Mouse (Mus musculus) limb, embryonic 10.5 days (tissue): ENCODE data around the gene Fmo2. TPM values are rescaled to one million over a fixed set of nuclear protein-coding genes. Genes with fewer than 3 reads are reported as not detected.

Experiments used
- DNase-seq: peaks from one replicate; pipeline ENCODE4 v3.0.0-alpha.2; 2017; ENCODE audit warnings: low spot score
- H3K27ac ChIP-seq: fragments of 300-500 bp; sonication (generic); 2 replicates; pipeline ENCODE4 v1.5.1; 2016; ENCODE audit warnings: mild to moderate bottlenecking
- H3K27me3 ChIP-seq: fragments of 300-500 bp; sonication (generic); 2 replicates; pipeline ENCODE4 v1.6.1; 2016; ENCODE audit warnings: low read depth, mild to moderate bottlenecking; ENCODE audit not compliant: poor library complexity, severe bottlenecking
- H3K36me3 ChIP-seq: fragments of 300-500 bp; sonication (generic); 2 replicates; pipeline ENCODE4 v1.6.1; 2016; ENCODE audit warnings: mild to moderate bottlenecking, moderate library complexity
- H3K4me1 ChIP-seq: fragments of 300-500 bp; sonication (generic); 2 replicates; pipeline ENCODE4 v1.6.1; 2016
- H3K4me3 ChIP-seq: fragments of 300-500 bp; sonication (generic); 2 replicates; pipeline ENCODE4 v1.5.1; 2016; ENCODE audit warnings: mild to moderate bottlenecking, moderate library complexity
- H3K9me3 ChIP-seq: fragments of 300-500 bp; sonication (generic); replicated peaks from 2 replicates; pipeline ENCODE4 v1.6.1; 2016; ENCODE audit warnings: mild to moderate bottlenecking
- WGBS: fragments of 180-500 bp; shearing (Covaris S2); methylation state at CpG from one replicate; pipeline ENCODE4 v1.1.7; 2016; 5-methylcytosine and 5-hydroxymethylcytosine counted together
- polyA plus RNA-seq: library from polyadenylated mRNA; unstranded; fragments of >200 nt; fragmentation: Nextera tagmentation; extraction: Ambion mirVana; gene quantifications from 2 replicates; pipeline ENCODE4 v1.2.1, GENCODE M21; 2016

Gene Fmo2
- polyA plus RNA-seq, 1 experiment from 2014 or later = 0.08 TPM

- H3K27me3 ChIP-seq = no peaks in the 10 kb centered on the region
- no peaks in the 10 kb centered on the region for H3K9me3 ChIP-seq
- no peak overlapping the region for H3K4me3 ChIP-seq
- no peak for DNase-seq
- no peak overlapping the region for H3K27ac ChIP-seq
- 94% methylated on average over 3 of the region's 3 CpGs for WGBS
- H3K4me1 ChIP-seq = no peaks in the 10 kb centered on the region
- no peaks in the 10 kb centered on the region for H3K36me3 ChIP-seq
Measured at GRCm38 (mm10) chr1:162929146-162929545, 30.6 kb upstream of the Fmo2 start.

- 56% methylated on average over 1 of the region's 1 CpGs for WGBS
- Histone ChIP-seq H3K27me3 (no peaks in the 10 kb centered on the region), H3K9me3 (no peaks in the 10 kb centered on the region), H3K36me3 (no peaks in the 10 kb centered on the region), H3K4me1 (no peaks in the 10 kb centered on the region), H3K27ac (no peak overlapping the region), H3K4me3 (no peak overlapping the region)
- DNase-seq = no peak
Measured at GRCm38 (mm10) chr1:162925121-162925520, 26.6 kb upstream of the Fmo2 start.

GRCm38 (mm10) chr1:162916661-162917060 is 18.1 kb upstream of the Fmo2 start:
- Histone ChIP-seq H3K9me3 (no peaks in the 10 kb centered on the region), H3K4me1 (0 out of 2 replicates have a peak, but pooled peaks cover 3% of the 10 kb centered on the region), H3K4me3 (no peak overlapping the region), H3K27ac (no peak overlapping the region), H3K27me3 (no peaks in the 10 kb centered on the region), H3K36me3 (no peaks in the 10 kb centered on the region)
- DNase-seq = no peak
- 87% methylated on average over 8 of the region's 8 CpGs for WGBS

- WGBS = 93% methylated on average over 4 of the region's 4 CpGs
- Histone ChIP-seq H3K27me3 (no peaks in the 10 kb centered on the region), H3K27ac (no peak overlapping the region)
Measured at GRCm38 (mm10) chr1:162914932-162915556, 16.5 kb upstream of the Fmo2 start.

GRCm38 (mm10) chr1:162912085-162912484 is 13.6 kb upstream of the Fmo2 start:
- no peak for DNase-seq

More at GRCm38 (mm10) chr1:162914932-162915556, 16.5 kb upstream of the Fmo2 start:
- no peaks in the 10 kb centered on the region for H3K9me3 ChIP-seq
- H3K36me3 ChIP-seq = no peaks in the 10 kb centered on the region
- H3K4me3 ChIP-seq = no peak overlapping the region
- H3K4me1 ChIP-seq = 0 out of 2 replicates have a peak, but pooled peaks cover 3% of the 10 kb centered on the region
- DNase-seq = no peak

GRCm38 (mm10) chr1:162901879-162902278 is 3.4 kb upstream of the Fmo2 start:
- H3K36me3 ChIP-seq = no peaks in the 10 kb centered on the region
- H3K4me3 ChIP-seq = no peak overlapping the region
- 80% methylated on average over 4 of the region's 4 CpGs for WGBS
- no peaks in the 10 kb centered on the region for H3K27me3 ChIP-seq
- no peaks in the 10 kb centered on the region for H3K9me3 ChIP-seq
- DNase-seq = no peak
- H3K4me1 ChIP-seq = no peaks in the 10 kb centered on the region
- H3K27ac ChIP-seq = no peak overlapping the region

More at GRCm38 (mm10) chr1:162912085-162912484, 13.6 kb upstream of the Fmo2 start:
- Histone ChIP-seq H3K36me3 (no peaks in the 10 kb centered on the region), H3K27ac (no peak overlapping the region), H3K4me3 (no peak overlapping the region), H3K27me3 (no peaks in the 10 kb centered on the region), H3K4me1 (no peaks in the 10 kb centered on the region), H3K9me3 (no peaks in the 10 kb centered on the region)

GRCm38 (mm10) chr1:162895900-162896299 is 2.6 kb downstream of the Fmo2 start:
- WGBS = 43% methylated on average over 6 of the region's 6 CpGs
- Histone ChIP-seq H3K9me3 (no peaks in the 10 kb centered on the region), H3K4me1 (no peaks in the 10 kb centered on the region), H3K36me3 (no peaks in the 10 kb centered on the region), H3K4me3 (no peak overlapping the region), H3K27me3 (no peaks in the 10 kb centered on the region), H3K27ac (no peak overlapping the region)
- peak; percentile 85 for DNase-seq

- Histone ChIP-seq H3K36me3 (no peaks in the 10 kb centered on the region), H3K27me3 (no peaks in the 10 kb centered on the region), H3K4me1 (no peaks in the 10 kb centered on the region), H3K9me3 (no peaks in the 10 kb centered on the region), H3K27ac (no peak overlapping the region), H3K4me3 (no peak overlapping the region)
- 96% methylated on average over 6 of the region's 6 CpGs for WGBS
- no peak for DNase-seq
Measured at GRCm38 (mm10) chr1:162893014-162893413, 5.5 kb downstream of the Fmo2 start.

- Histone ChIP-seq H3K27me3 (no peaks in the 10 kb centered on the region), H3K9me3 (no peaks in the 10 kb centered on the region), H3K4me1 (no peaks in the 10 kb centered on the region), H3K36me3 (no peaks in the 10 kb centered on the region), H3K4me3 (no peak overlapping the region), H3K27ac (no peak overlapping the region)
- no peak for DNase-seq
- 84% methylated on average over 6 of the region's 6 CpGs for WGBS
Measured at GRCm38 (mm10) chr1:162891980-162892451, 6.5 kb downstream of the Fmo2 start.

GRCm38 (mm10) chr1:162888646-162889045 is 9.9 kb downstream of the Fmo2 start:
- Histone ChIP-seq H3K4me1 (no peaks in the 10 kb centered on the region), H3K9me3 (no peaks in the 10 kb centered on the region), H3K27me3 (no peaks in the 10 kb centered on the region), H3K4me3 (no peak overlapping the region), H3K27ac (no peak overlapping the region), H3K36me3 (no peaks in the 10 kb centered on the region)
- DNase-seq = no peak
- WGBS = 92% methylated on average over 12 of the region's 12 CpGs

GRCm38 (mm10) chr1:162887644-162888043 is 10.9 kb downstream of the Fmo2 start:
- no peaks in the 10 kb centered on the region for H3K27me3 ChIP-seq
- H3K4me1 ChIP-seq = no peaks in the 10 kb centered on the region
- H3K9me3 ChIP-seq = no peaks in the 10 kb centered on the region
- WGBS = 95% methylated on average over 7 of the region's 7 CpGs
- no peak overlapping the region for H3K27ac ChIP-seq
- no peak for DNase-seq
- H3K4me3 ChIP-seq = no peak overlapping the region
- H3K36me3 ChIP-seq = no peaks in the 10 kb centered on the region

GRCm38 (mm10) chr1:162886138-162886816 is 12.2 kb downstream of the Fmo2 start:
- no peak for DNase-seq
- 88% methylated on average over 11 of the region's 11 CpGs for WGBS

GRCm38 (mm10) chr1:162882681-162883080 is 15.8 kb downstream of the Fmo2 start:
- H3K4me3 ChIP-seq = no peak overlapping the region
- 81% methylated on average over 4 of the region's 4 CpGs for WGBS
- H3K4me1 ChIP-seq = no peaks in the 10 kb centered on the region
- no peaks in the 10 kb centered on the region for H3K9me3 ChIP-seq
- H3K27me3 ChIP-seq = no peaks in the 10 kb centered on the region
- DNase-seq = no peak
- no peak overlapping the region for H3K27ac ChIP-seq
- no peaks in the 10 kb centered on the region for H3K36me3 ChIP-seq

More at GRCm38 (mm10) chr1:162886138-162886816, 12.2 kb downstream of the Fmo2 start:
- Histone ChIP-seq H3K4me3 (no peak overlapping the region), H3K27me3 (no peaks in the 10 kb centered on the region), H3K4me1 (no peaks in the 10 kb centered on the region), H3K36me3 (no peaks in the 10 kb centered on the region), H3K9me3 (no peaks in the 10 kb centered on the region), H3K27ac (no peak overlapping the region)
